In the genomic region with DNA sequence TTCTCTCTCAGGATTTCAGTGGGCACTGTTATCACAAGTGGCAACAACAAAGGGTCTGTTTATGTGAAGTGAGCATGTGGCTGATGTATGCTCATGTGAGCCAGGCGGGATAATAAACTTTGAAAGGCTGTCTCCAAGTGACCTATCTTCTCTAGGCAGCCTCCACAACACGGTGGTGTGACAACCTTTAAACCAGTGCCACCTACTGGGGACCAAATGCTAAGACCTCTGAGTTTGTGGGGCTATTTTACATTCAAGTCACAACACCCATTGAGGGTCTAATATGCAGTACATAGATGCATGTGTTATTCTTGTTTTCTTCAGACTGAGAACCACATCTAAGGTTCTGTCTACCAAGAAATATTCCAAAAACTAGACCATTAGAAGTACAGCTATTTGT, we compare ENCODE assay signal across 19 mouse cellular contexts. TPM values are rescaled to one million over a fixed set of nuclear protein-coding genes. Genes with fewer than 3 reads are reported as not detected.
DNase-seq lines count a peak whose midpoint lies in the region; ATAC-seq and TF ChIP-seq lines count a peak whose summit lies in the region.
"Had no signal": no experiment of that assay in that cellular context is flagged by ENCODE, and none has a peak within 500 bp of the region (broad histone marks: within the 10 kb centered on the region; RNA-seq: fewer than 3 reads in every experiment).

No protein-coding gene starts in this region.

- no peaks in the 10 kb centered on the region for H3K9me3 ChIP-seq in intestine, postnatal 0 days (ENCODE audit: control insufficient read depth)
- no peaks in the 10 kb centered on the region for H3K9me3 ChIP-seq in intestine, embryonic 15.5 days
- no peaks in the 10 kb centered on the region; the same call in 1 of the 2 replicates for H3K9me3 ChIP-seq in midbrain, embryonic 14.5 days (ENCODE audit: control insufficient read depth, low read length)
- no peaks in the 10 kb centered on the region for H3K9me3 ChIP-seq in midbrain, embryonic 10.5 days (replicated peaks)
- H3K9me3 ChIP-seq in heart, embryonic 11.5 days (replicated peaks; ENCODE audit: control insufficient read depth, low read length): no peaks in the 10 kb centered on the region
- H3K9me3 ChIP-seq: embryonic facial prominence, embryonic 13.5 days; limb, embryonic 12.5 days had no signal

- no peaks in the 10 kb centered on the region for H3K36me3 ChIP-seq in intestine, postnatal 0 days (ENCODE audit: control insufficient read depth, insufficient read depth)
- H3K36me3 ChIP-seq in intestine, embryonic 15.5 days: no peaks in the 10 kb centered on the region
- no peaks in the 10 kb centered on the region for H3K36me3 ChIP-seq in midbrain, embryonic 14.5 days (ENCODE audit: control insufficient read depth, insufficient read depth, low read length)
- H3K36me3 ChIP-seq in midbrain, embryonic 10.5 days: no peaks in the 10 kb centered on the region
- H3K36me3 ChIP-seq in heart, embryonic 11.5 days (ENCODE audit: control insufficient read depth, insufficient read depth, low read length): no peaks in the 10 kb centered on the region
- H3K36me3 ChIP-seq: embryonic facial prominence, embryonic 13.5 days; limb, embryonic 12.5 days had no signal

- no peak overlapping the region for H3K27ac ChIP-seq in intestine, postnatal 0 days (ENCODE audit: low read depth, low read length)
- H3K27ac ChIP-seq in intestine, embryonic 15.5 days: no peak overlapping the region
- H3K27ac ChIP-seq in midbrain, embryonic 14.5 days (replicated peaks; ENCODE audit: low read depth, low read length): no peak overlapping the region
- H3K27ac ChIP-seq in midbrain, embryonic 10.5 days (replicated peaks): no peak overlapping the region
- no peak overlapping the region for H3K27ac ChIP-seq in heart, embryonic 11.5 days (ENCODE audit: low read depth, low read length)
- H3K27ac ChIP-seq: embryonic facial prominence, embryonic 13.5 days; gastrocnemius, adult 2 months; limb, embryonic 12.5 days had no signal

- WGBS in intestine, postnatal 0 days: 37% methylated on average over 2 of the region's 2 CpGs
- WGBS in intestine, embryonic 15.5 days: 50% methylated on average over 2 of the region's 2 CpGs
- 44% methylated on average over 2 of the region's 2 CpGs for WGBS in midbrain, embryonic 14.5 days
- 53% methylated on average over 2 of the region's 2 CpGs for WGBS in midbrain, embryonic 10.5 days
- WGBS in heart, embryonic 11.5 days (ENCODE audit: insufficient replicate concordance): 34% methylated on average over 2 of the region's 2 CpGs

- no peak overlapping the region for H3K4me2 ChIP-seq in intestine, postnatal 0 days (replicated peaks; ENCODE audit: low read depth)
- H3K4me2 ChIP-seq in intestine, embryonic 15.5 days (replicated peaks): no peak overlapping the region
- no peak overlapping the region for H3K4me2 ChIP-seq in midbrain, embryonic 14.5 days (ENCODE audit: low read length)
- no peak overlapping the region for H3K4me2 ChIP-seq in heart, embryonic 11.5 days
- H3K4me2 ChIP-seq: embryonic facial prominence, embryonic 13.5 days; limb, embryonic 12.5 days had no signal

- CTCF ChIA-PET in Patski (lab: Charles Lee): no interaction called here

- POLR2A ChIA-PET in Patski (lab: Charles Lee): no interaction called here

- no peak overlapping the region for H3K9ac ChIP-seq in intestine, postnatal 0 days (ENCODE audit: low read depth, low read length)
- H3K9ac ChIP-seq in intestine, embryonic 15.5 days: no peak overlapping the region
- no peak overlapping the region for H3K9ac ChIP-seq in midbrain, embryonic 14.5 days (replicated peaks; ENCODE audit: low read length)
- no peak overlapping the region for H3K9ac ChIP-seq in heart, embryonic 11.5 days (ENCODE audit: low read depth, low read length)
- H3K9ac ChIP-seq: embryonic facial prominence, embryonic 13.5 days; limb, embryonic 12.5 days had no signal

- no peaks in the 10 kb centered on the region for H3K4me1 ChIP-seq in intestine, postnatal 0 days (replicated peaks; ENCODE audit: control insufficient read depth, insufficient read depth, low read length)
- H3K4me1 ChIP-seq in intestine, embryonic 15.5 days (replicated peaks): no peaks in the 10 kb centered on the region
- no peaks in the 10 kb centered on the region for H3K4me1 ChIP-seq in midbrain, embryonic 14.5 days (ENCODE audit: control insufficient read depth, insufficient read depth, low read length)
- H3K4me1 ChIP-seq in midbrain, embryonic 10.5 days: no peaks in the 10 kb centered on the region
- H3K4me1 ChIP-seq in heart, embryonic 11.5 days (ENCODE audit: control insufficient read depth, insufficient read depth, low read length): no peaks in the 10 kb centered on the region
- H3K4me1 ChIP-seq: embryonic facial prominence, embryonic 13.5 days; limb, embryonic 12.5 days had no signal

- in situ Hi-C loops in Patski (cut with MboI; ENCODE audit: low pct_unique_long_range_greater_than_20kb): no loop called here

- no peak for ATAC-seq in intestine, postnatal 0 days
- no peak for ATAC-seq in intestine, embryonic 15.5 days
- no peak for ATAC-seq in midbrain, embryonic 14.5 days (ENCODE audit: low FRiP score, low TSS enrichment)
- ATAC-seq in Patski: no peak
- ATAC-seq in heart, embryonic 11.5 days (replicated peaks; ENCODE audit: insufficient number of reproducible peaks, low FRiP score, low TSS enrichment): no peak
- ATAC-seq: forebrain, embryonic 16.5 days had no signal

- H3K27me3 ChIP-seq in intestine, postnatal 0 days (replicated peaks; ENCODE audit: control insufficient read depth, insufficient read depth, low read length): no peaks in the 10 kb centered on the region
- no peaks in the 10 kb centered on the region for H3K27me3 ChIP-seq in intestine, embryonic 15.5 days (replicated peaks)
- no peaks in the 10 kb centered on the region for H3K27me3 ChIP-seq in midbrain, embryonic 14.5 days (ENCODE audit: control insufficient read depth, insufficient read depth, low read length)
- no peaks in the 10 kb centered on the region for H3K27me3 ChIP-seq in midbrain, embryonic 10.5 days (ENCODE audit: low read depth, poor library complexity, severe bottlenecking)
- no peaks in the 10 kb centered on the region for H3K27me3 ChIP-seq in Patski
- no peaks in the 10 kb centered on the region for H3K27me3 ChIP-seq in heart, embryonic 11.5 days (ENCODE audit: control insufficient read depth, insufficient read depth, low read length)
- H3K27me3 ChIP-seq: embryonic facial prominence, embryonic 13.5 days; limb, embryonic 12.5 days had no signal

- peak; percentile 1 for DNase-seq in midbrain, embryonic 14.5 days
- no peak for DNase-seq in midbrain, embryonic 10.5 days (ENCODE audit: low spot score)
- DNase-seq in Patski (ENCODE audit: low read depth, low spot score): no peak
- no peak for DNase-seq in gastrocnemius, adult 18-20 months (ENCODE audit: low spot score)
- DNase-seq: gastrocnemius, adult 2 months; heart, postnatal 14 days; lung, postnatal 36 days; thymus, postnatal 14 days had no signal

- TF ChIP-seq CTCF in intestine, postnatal 0 days (IDR thresholded peaks at IDR 0.05; ENCODE audit: low read depth): 0 out of 2 replicates have a peak, but pooled peaks have one; percentile 24
- TF ChIP-seq CTCF in Patski (IDR thresholded peaks at IDR 0.05): peak; percentile 27

- H3K4me3 ChIP-seq in intestine, postnatal 0 days (ENCODE audit: low read depth, low read length): no peak overlapping the region
- no peak overlapping the region for H3K4me3 ChIP-seq in intestine, embryonic 15.5 days (replicated peaks)
- no peak overlapping the region for H3K4me3 ChIP-seq in midbrain, embryonic 14.5 days (replicated peaks; ENCODE audit: low read depth, low read length)
- no peak overlapping the region for H3K4me3 ChIP-seq in midbrain, embryonic 10.5 days
- H3K4me3 ChIP-seq in heart, embryonic 11.5 days (ENCODE audit: low read depth, low read length): no peak overlapping the region
- H3K4me3 ChIP-seq: embryonic facial prominence, embryonic 13.5 days; gastrocnemius, adult 2 months; limb, embryonic 12.5 days had no signal

RNA-seq across cellular contexts. Expression of a gene that starts 31.1 kb away (rescaled TPM):
- not detected in 2 replicates for polyA plus RNA-seq in intestine, postnatal 0 days (2015; fragmentation: Nextera tagmentation; extraction: Ambion mirVana)
- not detected in 2 replicates for polyA plus RNA-seq in intestine, embryonic 15.5 days (2015; fragmentation: Nextera tagmentation; extraction: Ambion mirVana)
- polyA plus RNA-seq in midbrain, embryonic 14.5 days (2014; fragmentation: Nextera tagmentation; extraction: Ambion mirVana): not detected in 2 replicates
- polyA plus RNA-seq in midbrain, embryonic 10.5 days (2016; fragmentation: Nextera tagmentation; extraction: Ambion mirVana): not detected in 2 replicates
- polyA plus RNA-seq in Patski (2021): not detected
- polyA plus RNA-seq in heart, embryonic 11.5 days (2014; fragmentation: Nextera tagmentation; extraction: Ambion mirVana): not detected in 2 replicates
- not detected for total RNA-seq in gastrocnemius, adult 18-20 months (2021)
- total RNA-seq: common myeloid progenitor, adult 5-6 weeks; gastrocnemius, adult 2 months; heart, postnatal 14 days; layer of hippocampus, adult 18-20 months had no signal
- polyA plus RNA-seq: embryonic facial prominence, embryonic 13.5 days; forebrain, embryonic 16.5 days; kidney, embryonic 16.5 days; limb, embryonic 12.5 days; liver, embryonic 16.5 days; neural tube, embryonic 14.5 days had no signal

RNA-seq across cellular contexts. Expression of a gene that starts 35.7 kb away (rescaled TPM):
- 84.4 and 111 TPM in 2 replicates for polyA plus RNA-seq in intestine, postnatal 0 days (2015; fragmentation: Nextera tagmentation; extraction: Ambion mirVana)
- polyA plus RNA-seq in intestine, embryonic 15.5 days (2015; fragmentation: Nextera tagmentation; extraction: Ambion mirVana): 6.3 and 9.1 TPM in 2 replicates
- polyA plus RNA-seq in midbrain, embryonic 14.5 days (2014; fragmentation: Nextera tagmentation; extraction: Ambion mirVana): not detected in 2 replicates
- not detected in 2 replicates for polyA plus RNA-seq in midbrain, embryonic 10.5 days (2016; fragmentation: Nextera tagmentation; extraction: Ambion mirVana)
- polyA plus RNA-seq in Patski (2021): not detected
- polyA plus RNA-seq in heart, embryonic 11.5 days (2014; fragmentation: Nextera tagmentation; extraction: Ambion mirVana): not detected in 2 replicates
- not detected for total RNA-seq in gastrocnemius, adult 18-20 months (2021)
- total RNA-seq: common myeloid progenitor, adult 5-6 weeks; gastrocnemius, adult 2 months; heart, postnatal 14 days; layer of hippocampus, adult 18-20 months had no signal
- polyA plus RNA-seq: embryonic facial prominence, embryonic 13.5 days; forebrain, embryonic 16.5 days; kidney, embryonic 16.5 days; limb, embryonic 12.5 days; neural tube, embryonic 14.5 days had no signal
